Mouse (Mus musculus) embryo, embryonic 9.5 days (tissue): ENCODE results near the gene Bola2.

Source experiments
- DNase-seq: peaks from one replicate; pipeline ENCODE4 v3.0.0-alpha.2; 2017; ENCODE audit errors: extremely low spot score

Gene Bola2

DNA sequence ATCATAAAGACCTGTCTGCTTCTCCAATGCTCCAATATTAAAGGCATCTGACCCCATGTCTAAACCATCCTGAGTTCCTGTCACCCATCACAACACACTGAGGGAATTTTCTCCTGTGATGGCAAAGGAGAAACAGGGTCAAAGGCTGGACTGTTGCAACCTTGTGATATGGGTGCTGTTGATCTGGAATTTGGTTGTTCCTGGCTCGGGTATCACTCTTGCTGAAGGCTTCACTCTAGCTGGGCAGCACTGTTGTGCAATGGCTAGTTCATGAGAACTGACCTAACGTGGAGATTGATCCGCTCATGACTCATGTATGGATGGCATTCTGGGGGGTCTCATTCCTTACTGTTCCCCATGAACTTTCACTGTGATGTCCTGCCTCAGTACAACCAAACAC, 6.2 kb upstream of the Bola2 start:
- DNase-seq: no peak

DNA sequence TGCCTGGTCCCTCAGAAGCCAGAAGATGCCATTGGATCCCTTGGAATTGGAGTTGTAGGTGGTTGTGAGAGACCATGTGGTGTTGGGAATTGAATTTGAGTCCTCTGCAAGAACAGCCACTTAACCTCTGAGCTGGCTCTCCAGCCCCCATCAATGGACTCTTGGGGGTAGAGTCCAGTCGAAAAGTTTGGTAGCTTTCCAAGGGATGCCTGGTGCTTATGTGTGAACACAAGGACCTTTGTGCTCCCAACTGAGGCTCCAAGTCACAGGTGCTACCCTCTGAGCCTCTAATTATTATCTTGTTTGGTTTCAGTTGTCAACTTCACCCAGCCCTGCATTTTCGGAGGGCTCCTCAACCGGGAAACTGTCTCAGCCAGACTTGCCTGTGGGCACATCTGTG, 4.5 kb upstream of the Bola2 start:
- DNase-seq: no peak

DNA sequence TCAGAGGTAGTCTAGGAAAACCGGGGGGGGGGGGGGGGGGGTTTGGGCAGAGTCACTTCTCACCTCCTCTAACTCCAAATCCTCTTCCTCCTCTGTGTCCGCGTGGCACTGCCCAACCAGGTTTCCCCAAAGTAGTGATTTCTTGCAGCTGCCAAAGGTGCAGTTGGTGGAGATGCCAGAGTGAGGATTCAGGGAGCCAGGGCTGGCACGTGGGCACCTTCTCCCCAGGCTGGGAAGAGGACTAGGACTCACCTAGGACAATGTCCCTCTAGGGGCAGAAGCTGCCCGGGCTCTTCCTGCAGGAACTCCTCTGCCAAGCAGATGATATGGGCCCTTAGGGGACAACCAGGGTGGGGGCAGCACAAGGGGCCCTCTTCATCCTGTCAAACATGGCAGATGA, 3.5 kb upstream of the Bola2 start:
- DNase-seq: no peak

DNA sequence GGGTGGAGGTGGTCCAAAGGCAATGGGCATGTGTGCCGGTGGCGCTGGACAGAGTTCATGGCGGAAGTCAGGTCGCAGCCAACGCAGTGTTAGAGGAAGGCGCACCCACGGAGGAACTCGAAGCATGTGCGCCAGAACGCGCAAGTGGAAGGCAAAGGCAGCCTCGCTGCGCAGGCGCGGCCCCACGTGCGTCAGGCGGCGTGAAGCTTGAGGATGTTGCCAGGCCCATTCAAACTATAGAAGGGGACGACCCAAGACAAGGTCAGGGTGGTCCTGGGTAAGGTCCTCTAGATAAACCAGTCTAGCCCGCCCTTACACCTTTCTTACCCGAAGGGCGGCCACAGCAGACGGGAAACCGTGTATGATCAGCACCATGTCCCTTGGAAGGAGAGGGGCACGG, 2.8 kb upstream of the Bola2 start:
- DNase-seq: no peak

DNA sequence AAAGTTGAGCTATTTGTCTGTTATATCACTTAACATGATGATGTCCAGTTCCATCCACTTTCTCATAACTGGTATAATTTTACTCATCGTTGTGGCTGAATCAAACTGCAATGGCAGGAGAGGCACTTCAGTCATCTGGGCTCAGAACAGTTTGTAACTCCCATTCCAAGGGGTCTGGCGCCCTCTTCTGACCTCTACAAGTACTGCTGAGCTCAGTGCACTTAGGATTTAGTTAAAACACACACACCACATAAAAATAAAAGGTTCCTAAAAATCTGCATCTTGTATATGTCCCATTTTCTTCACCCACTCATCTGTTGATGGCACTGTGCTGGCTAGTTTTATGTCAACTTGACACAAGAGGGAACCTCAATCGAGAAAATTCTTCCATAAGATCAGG, 1.9 kb upstream of the Bola2 start:
- peak; percentile 67 for DNase-seq

DNA sequence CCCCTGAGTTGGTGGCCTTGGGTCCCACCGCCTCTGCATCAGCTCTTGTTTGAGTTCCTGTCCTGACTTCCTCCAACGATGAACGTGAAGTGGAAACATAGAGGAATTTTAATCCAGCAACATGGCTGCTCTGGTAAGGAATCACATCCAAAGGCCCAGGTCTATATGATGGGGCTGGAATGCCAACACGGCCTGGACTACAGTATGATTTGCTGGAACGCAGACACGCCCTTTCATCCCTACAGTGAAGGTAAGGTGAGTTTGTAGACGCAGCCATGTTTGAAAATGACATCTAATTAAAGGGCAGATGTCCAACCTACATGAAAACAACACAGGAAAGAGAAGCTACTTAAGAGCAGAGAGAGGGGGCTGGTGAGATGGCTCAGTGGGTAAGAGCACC, 1.4 kb upstream of the Bola2 start:
- no peak for DNase-seq

DNA sequence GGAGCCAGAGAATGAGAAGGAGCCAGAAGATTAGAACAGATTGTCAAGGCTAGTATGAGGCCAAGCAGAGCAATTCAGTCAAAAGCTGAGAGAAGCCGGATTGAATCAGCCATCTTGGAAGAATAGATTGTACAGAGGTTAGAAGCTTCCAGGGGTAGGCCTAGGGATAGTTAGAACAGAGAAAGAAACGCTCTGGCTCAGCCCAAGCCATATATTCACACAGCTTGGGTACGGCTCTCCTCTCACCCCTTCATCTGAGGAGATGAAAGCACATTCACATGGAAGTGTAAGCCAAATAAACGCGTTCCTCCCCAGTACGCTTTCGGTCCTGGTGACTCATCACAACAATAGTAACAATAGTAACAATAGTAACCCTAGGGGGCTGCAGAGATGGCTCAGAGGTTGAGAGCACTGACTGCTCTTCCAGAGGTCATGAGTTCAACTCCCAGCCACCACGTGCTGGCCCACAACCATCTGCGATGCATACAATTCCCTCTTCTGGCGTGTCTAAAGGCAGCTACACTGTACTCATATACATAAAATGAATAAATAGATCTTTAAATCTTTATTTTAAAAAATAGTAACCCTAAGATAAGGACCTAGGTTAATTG, 655 bp upstream of the Bola2 start:
- peak; percentile 35 for DNase-seq

DNA sequence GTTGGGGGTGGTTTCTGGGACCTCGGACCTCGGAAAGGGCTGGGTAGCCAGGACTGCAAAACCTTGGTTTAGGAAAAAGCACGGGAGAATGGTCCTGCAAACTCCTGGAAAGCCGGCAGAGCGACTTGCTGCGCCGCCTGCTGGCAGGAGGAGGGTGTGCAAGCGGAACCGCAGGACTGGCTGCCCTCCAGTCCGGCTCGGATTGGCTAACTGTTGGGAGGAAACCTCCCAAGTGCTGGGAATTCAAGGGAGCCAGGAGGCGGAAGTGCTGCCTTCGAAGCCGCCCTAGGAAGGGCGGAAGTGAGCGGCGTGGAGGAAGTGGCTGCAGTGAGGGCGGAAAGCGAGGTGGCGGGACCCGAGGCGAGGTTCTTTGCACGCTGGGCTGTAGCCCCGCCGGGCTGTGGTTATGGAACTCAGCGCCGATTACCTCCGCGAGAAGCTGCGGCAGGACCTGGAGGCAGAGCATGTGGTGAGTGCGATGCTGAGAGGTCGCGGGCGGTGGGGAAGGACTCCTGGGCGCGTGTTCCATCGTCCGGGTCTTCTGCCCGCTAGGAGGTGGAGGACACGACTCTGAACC, 518 bp downstream of the Bola2 start, which contains the start of gene Slx1b:
Gene Slx1b, minus strand, starts transcription at position 154 of the 577 bp plus-strand sequence.
- DNase-seq: peak; percentile 95

DNA sequence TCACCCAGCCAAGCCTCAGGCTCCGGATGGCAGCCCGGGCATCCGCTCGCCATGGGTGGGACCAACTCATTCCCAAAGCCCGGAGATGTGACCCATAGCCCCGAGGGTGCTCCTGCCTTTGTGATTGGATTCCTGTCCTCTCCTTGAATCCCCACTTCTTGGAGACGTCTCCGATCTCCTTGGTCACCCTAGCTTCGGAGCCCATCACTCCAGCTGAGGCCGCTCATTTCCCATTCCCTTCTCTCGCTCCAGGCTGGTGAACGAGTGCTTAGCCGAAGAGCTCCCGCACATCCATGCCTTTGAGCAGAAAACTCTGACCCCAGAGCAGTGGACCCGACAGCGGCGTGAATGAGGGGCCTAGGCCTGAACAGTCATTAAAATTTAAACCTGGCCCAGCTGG, 1.1 kb downstream of the Bola2 start:
- DNase-seq: no peak

DNA sequence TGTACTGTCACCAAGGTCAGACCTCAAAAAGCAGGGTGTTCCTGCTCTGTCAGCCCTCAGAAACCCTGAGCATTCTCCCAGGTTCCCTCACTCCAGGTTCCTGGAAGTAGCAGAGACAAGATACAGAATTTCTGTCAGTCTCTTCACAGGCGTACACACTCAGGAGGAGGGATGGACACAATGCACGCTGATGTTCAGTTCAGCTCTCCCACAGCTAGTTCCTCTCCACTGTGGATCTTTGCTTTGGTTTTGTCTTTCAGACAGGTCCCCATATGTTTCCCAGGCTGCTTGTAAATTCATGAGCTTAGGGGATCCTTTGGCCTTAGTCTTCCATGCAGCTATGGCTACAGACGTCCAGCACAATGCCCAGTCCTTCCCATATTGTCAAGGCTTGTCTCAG, 1.7 kb downstream of the Bola2 start:
- DNase-seq: no peak

DNA sequence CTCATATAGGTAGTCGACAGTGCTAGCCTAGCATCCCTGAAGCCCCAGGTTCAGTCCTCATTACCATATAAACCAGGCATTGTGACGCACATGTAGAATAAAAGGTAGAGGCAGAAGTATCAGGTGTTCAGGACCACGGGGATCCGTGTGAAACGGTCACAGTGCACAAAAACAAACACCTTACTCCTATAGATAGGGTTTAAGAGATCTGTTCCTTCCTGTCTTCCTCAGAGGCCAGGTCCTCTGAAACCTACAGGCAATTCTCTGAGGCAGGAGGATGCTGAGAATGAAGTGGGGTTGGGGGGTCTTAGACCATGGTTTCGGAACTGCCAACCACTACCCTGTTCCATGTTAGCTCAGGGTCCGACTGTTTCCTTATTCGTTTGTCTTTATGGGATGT, 2.6 kb downstream of the Bola2 start:
- DNase-seq: no peak

DNA sequence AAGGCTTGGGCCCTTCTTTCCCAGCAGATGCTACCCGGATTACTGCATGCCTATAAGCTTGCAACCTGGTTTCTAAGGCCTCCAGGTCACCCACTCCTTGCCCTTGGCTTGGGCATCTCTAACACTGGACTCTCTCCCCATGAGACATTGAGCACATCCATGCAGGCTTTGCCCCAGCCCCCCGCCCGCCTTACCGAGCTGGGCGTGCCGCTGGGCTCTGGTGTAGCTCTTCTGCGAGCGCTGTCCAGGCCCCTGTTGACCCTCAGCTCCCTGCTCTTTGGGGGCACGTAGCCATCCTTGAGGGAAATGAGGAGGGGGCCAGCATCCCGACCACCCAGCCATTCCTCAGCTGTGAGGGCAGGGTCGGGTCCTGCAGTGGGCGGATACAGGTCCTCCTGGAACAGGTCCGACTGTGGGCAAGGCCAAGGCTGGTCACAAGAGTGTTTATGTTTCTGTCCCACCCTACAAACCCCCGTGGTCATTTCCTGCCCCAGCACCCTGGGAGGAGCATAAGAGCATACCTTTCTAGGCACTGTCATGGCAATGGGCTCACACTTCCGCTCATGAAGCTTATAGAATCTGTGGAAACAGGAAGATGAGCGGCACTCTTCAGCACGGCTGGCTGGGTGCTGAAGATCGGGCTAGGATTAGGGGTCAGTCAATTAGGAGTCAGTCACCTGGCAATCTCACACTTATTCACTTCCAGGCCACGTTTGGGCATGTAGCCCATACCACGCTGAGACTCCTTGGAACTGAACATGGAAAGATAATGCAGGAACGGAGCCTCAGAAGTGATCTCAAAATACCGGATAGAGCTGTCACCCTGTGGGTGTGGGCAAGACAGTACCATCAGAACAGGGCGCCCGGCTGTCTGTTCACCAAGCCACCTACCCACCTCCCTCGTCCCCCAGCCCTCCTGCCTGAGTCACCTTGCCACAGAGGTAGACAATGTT, 5.1 kb downstream of the Bola2 start:
- DNase-seq: no peak

DNA sequence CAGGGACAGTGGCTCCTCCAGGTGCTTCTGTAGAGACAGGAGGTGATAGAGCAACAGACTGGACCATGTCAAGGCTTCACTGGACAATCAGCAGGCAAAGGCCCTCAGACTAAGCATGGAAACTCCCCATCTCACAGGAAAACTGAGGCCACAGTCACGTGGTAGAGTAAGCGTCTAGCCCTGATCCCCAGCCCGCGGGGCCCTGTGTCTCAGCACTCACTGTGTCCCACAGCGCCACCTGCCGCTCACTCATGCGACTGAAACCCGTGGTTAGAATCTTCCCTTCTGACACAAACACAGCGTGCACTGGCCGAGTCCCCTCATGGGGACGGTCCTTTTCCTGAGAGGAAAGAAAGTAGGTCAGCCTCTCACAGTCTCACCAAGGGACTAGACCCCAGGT, 5.9 kb downstream of the Bola2 start:
- peak; percentile 86 for DNase-seq

DNA sequence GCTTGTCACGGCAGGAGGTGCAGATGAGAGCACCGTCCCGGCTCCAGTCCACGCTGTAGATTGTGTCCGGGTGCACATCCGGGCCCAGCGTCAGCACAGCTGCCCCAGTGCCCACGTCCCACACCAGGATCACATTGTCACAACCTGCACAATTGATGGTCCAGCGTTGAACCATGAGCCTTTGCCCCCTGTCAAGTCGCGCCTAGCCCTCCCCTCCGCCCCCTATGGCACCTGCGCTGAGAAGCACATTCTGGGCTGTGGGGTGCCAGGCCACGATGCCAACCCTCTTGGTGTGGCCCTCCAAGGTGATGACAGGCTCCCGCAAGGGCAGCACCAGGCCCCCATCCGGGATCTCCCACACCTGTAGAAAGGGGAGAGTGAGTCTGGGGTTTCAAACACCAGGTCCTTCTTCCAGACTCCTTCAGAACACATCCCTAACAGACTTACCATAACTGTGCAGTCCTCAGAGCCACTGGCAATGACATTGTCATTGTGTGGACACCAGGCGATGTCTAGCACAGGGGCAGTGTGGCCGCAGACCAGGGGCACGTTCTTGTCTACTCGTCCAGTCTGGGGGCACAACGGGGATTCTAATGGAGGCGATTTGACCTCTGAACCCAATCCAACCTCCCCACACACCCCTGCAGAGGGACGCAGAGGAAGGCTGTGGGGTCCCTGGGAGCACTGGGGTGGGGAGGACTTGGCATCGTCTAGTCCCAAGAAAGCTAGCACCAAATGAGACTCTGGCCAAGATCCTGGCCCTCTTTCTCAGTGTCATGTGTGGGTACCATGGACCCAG, 6.6 kb downstream of the Bola2 start:
- no peak for DNase-seq

DNA sequence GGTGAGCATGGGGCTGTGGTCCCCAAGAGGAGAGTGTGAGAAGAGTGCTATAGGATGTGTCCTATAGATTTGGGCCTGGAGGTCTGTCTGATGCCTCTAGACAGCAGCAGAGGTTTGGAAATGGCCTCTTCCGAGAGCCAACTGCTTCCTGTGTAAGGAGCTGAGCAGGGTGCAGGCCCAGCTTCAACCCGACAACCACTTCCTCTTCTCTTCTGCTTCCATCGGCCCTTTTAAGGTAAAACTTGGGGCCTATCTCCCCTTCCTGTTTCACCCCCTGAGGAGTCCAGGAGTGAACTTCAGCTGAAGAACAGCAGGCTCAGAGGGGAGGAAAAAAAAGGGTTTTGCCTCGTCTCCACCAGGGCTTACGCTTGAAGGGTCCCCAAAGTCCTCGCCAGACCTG, 7.2 kb downstream of the Bola2 start:
- no peak for DNase-seq

DNA sequence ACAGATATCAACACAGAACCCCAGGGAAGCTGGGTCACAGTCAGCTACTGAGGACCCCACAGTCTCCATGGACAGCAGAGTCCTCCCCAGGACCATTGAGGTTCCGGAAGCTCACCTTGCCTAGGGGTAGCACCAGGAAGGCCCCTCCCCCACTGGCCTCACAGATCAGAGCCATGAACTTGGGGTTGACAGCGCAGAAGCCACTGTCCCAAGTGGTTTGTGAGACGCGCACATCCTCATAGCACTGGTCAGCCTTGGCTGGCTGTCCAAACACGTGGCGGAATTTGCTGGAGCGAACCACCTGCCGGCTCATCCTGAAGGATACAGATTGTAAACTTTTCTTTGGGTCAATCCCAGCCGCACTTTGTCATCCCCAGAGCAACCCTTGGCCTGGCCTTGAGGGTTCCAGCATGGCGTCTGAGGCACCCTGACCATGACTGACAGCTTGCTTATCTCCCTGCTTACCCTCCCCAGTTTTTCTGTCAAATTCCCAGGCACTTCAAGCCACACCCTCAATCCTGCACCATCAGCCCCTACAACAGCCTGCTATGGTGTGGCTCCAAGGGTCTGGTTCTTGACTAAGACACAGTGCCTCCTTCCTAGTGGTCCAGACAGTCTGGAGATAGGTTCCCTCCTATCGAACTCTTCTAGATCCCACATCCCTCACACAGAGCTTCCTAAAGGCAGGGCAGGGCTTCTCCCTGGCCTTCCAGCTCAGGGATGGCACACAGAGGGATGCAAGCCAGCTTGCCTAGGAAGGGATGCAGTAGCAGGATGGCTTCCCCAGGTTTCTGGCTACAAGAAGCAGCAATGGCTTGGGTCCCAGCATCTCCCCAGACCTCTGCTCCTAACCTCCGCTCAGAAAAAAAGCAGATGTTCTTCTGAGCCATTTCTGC, 7.9 kb downstream of the Bola2 start:
- no peak for DNase-seq

DNA sequence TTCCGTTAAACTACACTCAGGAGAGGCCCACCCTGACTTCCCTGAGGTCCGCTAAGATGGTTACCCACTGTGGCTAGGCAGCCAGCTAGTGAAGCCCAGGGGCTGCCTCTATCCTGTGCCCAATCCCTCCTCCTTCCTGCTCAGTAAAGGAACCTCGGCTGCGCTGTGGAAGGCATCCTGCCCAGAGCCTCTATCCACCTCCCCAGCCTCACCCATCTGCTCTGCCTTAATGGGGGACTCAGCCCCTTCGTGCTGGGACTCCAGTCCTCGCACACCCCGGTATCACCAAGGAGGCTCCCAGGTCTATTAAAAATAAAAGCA, 8.5 kb downstream of the Bola2 start:
- DNase-seq: no peak

DNA sequence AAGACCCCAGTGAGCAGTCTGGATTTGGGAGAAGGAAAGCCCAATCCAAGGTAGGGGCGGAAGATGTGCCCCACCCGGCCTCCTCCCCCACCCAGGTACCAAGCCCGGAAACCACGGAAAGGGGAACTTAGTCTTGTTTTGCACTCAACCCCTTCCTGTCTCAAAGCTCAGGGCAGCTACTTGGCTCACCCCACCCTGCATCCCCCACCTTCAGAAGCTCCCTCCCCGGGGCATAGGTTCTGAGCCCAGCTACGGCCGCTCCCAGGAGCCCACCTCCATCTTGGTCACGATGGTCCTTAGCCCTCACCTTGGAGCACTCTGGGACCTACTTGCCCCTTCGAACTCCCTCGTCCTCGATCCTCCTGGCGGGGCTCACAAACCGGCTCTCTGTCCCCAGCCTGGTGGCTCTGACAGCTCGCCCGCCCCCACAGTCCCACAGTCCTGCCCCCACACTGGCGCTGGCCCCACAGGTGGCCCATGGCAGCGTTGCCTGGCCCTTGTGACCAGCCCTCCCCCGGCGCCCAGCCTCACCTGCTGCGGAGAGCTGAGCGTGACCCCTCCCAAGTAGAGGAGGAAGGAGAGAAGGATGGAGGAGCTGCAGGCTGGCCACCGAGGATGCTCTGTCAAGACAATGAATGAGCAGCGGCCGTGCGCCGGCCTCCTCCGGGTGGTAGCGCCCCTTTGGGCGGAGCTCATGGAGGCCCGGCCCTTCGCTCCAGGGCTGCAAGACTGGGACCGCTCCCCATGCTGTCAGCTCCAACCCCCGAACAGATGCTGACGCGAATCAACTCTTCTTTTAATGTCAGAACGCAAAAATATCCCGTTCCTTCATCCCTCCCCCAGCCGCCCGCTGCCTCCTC, 9.2 kb downstream of the Bola2 start:
- DNase-seq: peak; percentile 73

DNA sequence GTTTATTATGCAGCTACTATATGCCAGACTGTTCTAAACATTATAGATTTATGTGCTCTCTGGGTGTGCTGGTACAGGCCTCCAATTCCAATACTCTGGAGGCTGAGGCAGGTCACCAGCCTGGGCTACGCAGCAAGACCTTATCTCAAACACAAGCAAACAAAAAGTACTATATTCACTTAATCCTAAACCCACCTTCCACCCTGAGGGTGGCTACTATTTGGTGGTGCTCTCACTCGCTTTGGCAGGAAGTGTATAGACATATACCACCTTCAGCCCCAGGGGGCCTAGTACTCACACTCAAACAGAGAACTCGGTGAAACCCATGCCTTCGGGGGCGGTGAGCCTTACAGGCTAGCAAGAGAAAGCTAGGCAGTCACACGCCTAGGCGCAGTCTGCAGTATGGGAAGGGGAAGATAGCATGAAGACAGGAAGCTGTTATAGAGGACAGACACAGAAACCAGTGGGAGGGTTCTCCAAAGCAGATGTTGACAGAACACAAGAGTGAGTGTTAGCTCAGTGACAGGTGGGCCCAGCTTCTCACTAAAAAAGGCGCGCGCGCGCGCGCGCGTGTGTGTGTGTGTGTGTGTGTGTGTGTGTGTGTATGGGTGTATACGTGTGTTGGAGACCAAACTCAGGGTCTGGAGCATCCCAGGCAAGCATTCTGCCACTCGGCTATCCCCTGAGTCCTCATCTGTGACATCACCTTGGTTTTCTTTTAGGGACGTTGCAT, 12.4 kb downstream of the Bola2 start, which contains the start of gene Coro1a:
Gene Coro1a, minus strand, starts transcription at position 346 of the 733 bp plus-strand sequence.
- DNase-seq: no peak
